Mouse (Mus musculus): ENCODE measurements around the gene Tcp10b. TPM values are rescaled to one million over a fixed set of nuclear protein-coding genes. Genes with fewer than 3 reads are reported as not detected.
"Not testable (repeated sequence)": the region's sequence is repeated elsewhere in the genome, so short reads cannot be mapped to it uniquely, and the experiment has no call there.

Gene Tcp10b
- 0.09 TPM in 1 of 2 replicates, not detected in the other for polyA plus RNA-seq (2015; fragmentation: Nextera tagmentation; extraction: Ambion mirVana)

- H3K4me3 ChIP-seq (ENCODE audit: low read length); H3K36me3 ChIP-seq (ENCODE audit: insufficient read depth, low read length); H3K9me3 ChIP-seq (ENCODE audit: low read length); ATAC-seq (ENCODE audit: low FRiP score, low TSS enrichment); H3K4me2 ChIP-seq (replicated peaks; ENCODE audit: low read depth, low read length); H3K27ac ChIP-seq (ENCODE audit: low read length); H3K27me3 ChIP-seq (ENCODE audit: insufficient read depth, low read length); H3K4me1 ChIP-seq (ENCODE audit: insufficient read depth, low read length); H3K9ac ChIP-seq (replicated peaks; ENCODE audit: low read length): not testable (repeated sequence)
- WGBS, result 95% methylated on average over 4 of the region's 4 CpGs
Measured at GRCm38 (mm10) chr17:13060804-13061203, at the start of gene Tcp10b. Tcp10b (plus strand) TSS chr17:13061104.

GRCm38 (mm10) chr17:13013316-13013715, 47.6 kb upstream of the Tcp10b start:
- peaks cover 10% of the 10 kb centered on the region for H3K4me1 ChIP-seq (ENCODE audit: insufficient read depth, low read length)
- no peak overlapping the region for H3K9ac ChIP-seq (replicated peaks; ENCODE audit: low read length)
- H3K27ac ChIP-seq (ENCODE audit: low read length), result no peak overlapping the region; the same call in 1 of the 2 replicates
- no peaks in the 10 kb centered on the region for H3K9me3 ChIP-seq (ENCODE audit: low read length)
- H3K36me3 ChIP-seq (ENCODE audit: insufficient read depth, low read length), result peaks cover 33% of the 10 kb centered on the region
- H3K27me3 ChIP-seq (ENCODE audit: insufficient read depth, low read length), result no peaks in the 10 kb centered on the region
- 61% methylated on average over 3 of the region's 3 CpGs for WGBS
- no peak overlapping the region for H3K4me2 ChIP-seq (replicated peaks; ENCODE audit: low read depth, low read length)
- no peak overlapping the region for H3K4me3 ChIP-seq (ENCODE audit: low read length)
- ATAC-seq (ENCODE audit: low FRiP score, low TSS enrichment), result no peak

DNA sequence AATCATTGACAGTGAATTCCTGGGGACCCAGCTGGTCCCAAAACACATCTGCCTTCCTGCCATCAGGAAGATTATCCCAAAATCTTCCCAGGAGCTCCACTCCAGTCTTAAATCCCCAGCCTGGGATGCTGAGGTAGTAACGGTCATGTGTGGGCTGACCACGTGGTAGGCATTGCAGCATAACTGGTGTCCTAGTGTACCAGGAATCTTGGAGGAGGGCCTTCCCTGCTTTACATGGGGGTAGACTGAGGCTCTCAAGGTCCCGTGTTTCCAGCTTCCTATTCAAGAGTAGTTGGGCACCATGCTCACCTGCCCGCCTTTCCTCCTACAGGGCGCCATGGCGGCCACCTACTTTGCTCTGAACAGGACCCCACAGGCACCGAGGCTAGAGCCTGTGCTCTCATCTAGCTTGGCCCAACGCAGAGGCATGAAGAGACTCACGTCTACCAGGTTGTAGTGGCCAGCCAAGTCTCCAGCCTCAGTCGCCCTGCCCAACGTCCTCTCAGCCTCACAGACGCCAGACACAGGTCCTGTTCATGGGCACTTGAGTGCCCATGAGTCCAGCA, 24.2 kb upstream of the Tcp10b start:
- 83% methylated on average over 3 of the region's 12 CpGs for WGBS

GRCm38 (mm10) chr17:13043846-13044673, 16.8 kb upstream of the Tcp10b start:
- H3K4me2 ChIP-seq (replicated peaks; ENCODE audit: low read depth, low read length); H3K9ac ChIP-seq (replicated peaks; ENCODE audit: low read length); H3K4me3 ChIP-seq (ENCODE audit: low read length); H3K27me3 ChIP-seq (ENCODE audit: insufficient read depth, low read length); H3K4me1 ChIP-seq (ENCODE audit: insufficient read depth, low read length); H3K9me3 ChIP-seq (ENCODE audit: low read length); H3K36me3 ChIP-seq (ENCODE audit: insufficient read depth, low read length); H3K27ac ChIP-seq (ENCODE audit: low read length): not testable (repeated sequence)
- peak; percentile 74 for ATAC-seq (ENCODE audit: low FRiP score, low TSS enrichment)
- WGBS, result 9% methylated on average over 3 of the region's 4 CpGs

More for the DNA sequence above, 24.2 kb upstream of the Tcp10b start:
- not testable (repeated sequence) for H3K9ac ChIP-seq (replicated peaks; ENCODE audit: low read length); ATAC-seq (ENCODE audit: low FRiP score, low TSS enrichment); H3K4me1 ChIP-seq (ENCODE audit: insufficient read depth, low read length); H3K27me3 ChIP-seq (ENCODE audit: insufficient read depth, low read length); H3K9me3 ChIP-seq (ENCODE audit: low read length); H3K36me3 ChIP-seq (ENCODE audit: insufficient read depth, low read length); H3K4me2 ChIP-seq (replicated peaks; ENCODE audit: low read depth, low read length); H3K4me3 ChIP-seq (ENCODE audit: low read length); H3K27ac ChIP-seq (ENCODE audit: low read length)

DNA sequence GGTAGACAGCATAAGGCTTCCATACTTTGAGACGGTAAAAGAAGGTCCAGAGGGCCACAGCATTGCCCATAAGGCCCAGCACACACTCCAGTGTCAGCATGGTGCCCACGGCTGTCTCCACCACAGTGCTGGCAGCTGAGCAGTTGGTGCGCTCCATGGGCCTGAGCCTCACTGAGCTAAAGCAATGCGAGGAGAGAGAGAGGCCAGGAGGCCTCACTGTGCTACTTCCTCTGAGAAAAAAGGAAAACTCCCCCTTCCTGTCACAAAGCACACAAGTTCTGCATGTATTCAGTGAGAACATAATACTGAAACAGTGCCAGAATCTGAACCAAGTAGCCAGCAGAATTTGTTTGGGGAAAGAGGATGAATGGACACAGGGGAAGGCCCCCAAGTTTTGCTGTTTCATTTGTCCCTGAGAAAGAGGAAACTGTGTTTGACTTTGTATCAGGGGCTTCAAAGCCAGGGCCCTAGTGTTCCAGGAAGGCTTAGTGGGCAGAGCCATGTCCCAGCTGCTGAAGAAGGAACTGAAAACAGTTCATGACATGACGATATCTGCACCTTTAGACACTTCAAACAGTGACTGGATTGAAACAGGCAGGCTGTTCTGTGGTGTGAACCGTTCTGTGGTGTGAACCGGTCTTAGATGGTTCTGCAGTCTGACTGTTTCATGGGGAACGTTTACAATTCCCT, 8.6 kb upstream of the Tcp10b start, which contains the start of gene Gpr31b:
TSS of gene Gpr31b (minus strand) at position 173 of the 690 bp plus-strand sequence.
- not testable (repeated sequence) for H3K27me3 ChIP-seq (ENCODE audit: insufficient read depth, low read length); H3K4me2 ChIP-seq (replicated peaks; ENCODE audit: low read depth, low read length); H3K27ac ChIP-seq (ENCODE audit: low read length); H3K9me3 ChIP-seq (ENCODE audit: low read length); H3K9ac ChIP-seq (replicated peaks; ENCODE audit: low read length); H3K36me3 ChIP-seq (ENCODE audit: insufficient read depth, low read length); H3K4me3 ChIP-seq (ENCODE audit: low read length); ATAC-seq (ENCODE audit: low FRiP score, low TSS enrichment); H3K4me1 ChIP-seq (ENCODE audit: insufficient read depth, low read length)
- 86% methylated on average over 1 of the region's 8 CpGs for WGBS

- H3K9ac ChIP-seq (replicated peaks; ENCODE audit: low read length); H3K4me3 ChIP-seq (ENCODE audit: low read length); H3K9me3 ChIP-seq (ENCODE audit: low read length); H3K4me2 ChIP-seq (replicated peaks; ENCODE audit: low read depth, low read length); H3K36me3 ChIP-seq (ENCODE audit: insufficient read depth, low read length); H3K4me1 ChIP-seq (ENCODE audit: insufficient read depth, low read length); H3K27ac ChIP-seq (ENCODE audit: low read length); ATAC-seq (ENCODE audit: low FRiP score, low TSS enrichment); H3K27me3 ChIP-seq (ENCODE audit: insufficient read depth, low read length): not testable (repeated sequence)
- 94% methylated on average over 2 of the region's 7 CpGs for WGBS
Measured at GRCm38 (mm10) chr17:13062882-13063281, 2.0 kb downstream of the Tcp10b start.

GRCm38 (mm10) chr17:13067864-13068385, 7.0 kb downstream of the Tcp10b start:
- peak; percentile 46 for ATAC-seq (ENCODE audit: low FRiP score, low TSS enrichment)
- H3K9ac ChIP-seq (replicated peaks; ENCODE audit: low read length); H3K27me3 ChIP-seq (ENCODE audit: insufficient read depth, low read length); H3K27ac ChIP-seq (ENCODE audit: low read length); H3K9me3 ChIP-seq (ENCODE audit: low read length); H3K4me2 ChIP-seq (replicated peaks; ENCODE audit: low read depth, low read length); H3K4me3 ChIP-seq (ENCODE audit: low read length); H3K4me1 ChIP-seq (ENCODE audit: insufficient read depth, low read length); H3K36me3 ChIP-seq (ENCODE audit: insufficient read depth, low read length): not testable (repeated sequence)
- no CpG with 5 or more reads among the region's 4 CpGs for WGBS

- not testable (repeated sequence) for H3K9ac ChIP-seq (replicated peaks; ENCODE audit: low read length); H3K36me3 ChIP-seq (ENCODE audit: insufficient read depth, low read length); H3K4me3 ChIP-seq (ENCODE audit: low read length); ATAC-seq (ENCODE audit: low FRiP score, low TSS enrichment); H3K27ac ChIP-seq (ENCODE audit: low read length); H3K27me3 ChIP-seq (ENCODE audit: insufficient read depth, low read length); H3K4me1 ChIP-seq (ENCODE audit: insufficient read depth, low read length); H3K9me3 ChIP-seq (ENCODE audit: low read length); H3K4me2 ChIP-seq (replicated peaks; ENCODE audit: low read depth, low read length)
- WGBS, result 44% methylated on average over 2 of the region's 5 CpGs
Measured at GRCm38 (mm10) chr17:13069227-13069626, 8.3 kb downstream of the Tcp10b start.

DNA sequence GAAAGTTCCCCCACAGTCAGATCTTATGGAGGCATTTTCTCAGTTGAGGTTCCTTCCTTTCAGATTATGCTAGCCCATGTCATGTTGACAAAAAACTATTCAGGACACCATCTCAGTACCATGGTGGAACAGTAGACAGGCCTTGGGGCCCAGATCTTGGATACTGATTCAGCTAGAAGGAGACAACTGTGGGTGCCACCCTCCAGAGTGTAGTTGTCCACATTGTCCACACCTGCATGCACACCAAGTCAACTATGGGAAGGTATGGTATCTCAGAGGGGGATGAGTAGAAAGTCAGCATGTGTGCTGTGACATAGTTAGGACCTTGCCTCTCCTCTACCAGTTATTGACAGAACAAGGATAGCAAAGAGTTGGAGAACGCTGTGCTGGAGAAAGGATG, 30.6 kb downstream of the Tcp10b start:
- H3K9ac ChIP-seq (replicated peaks; ENCODE audit: low read length); H3K4me1 ChIP-seq (ENCODE audit: insufficient read depth, low read length); H3K9me3 ChIP-seq (ENCODE audit: low read length); H3K4me3 ChIP-seq (ENCODE audit: low read length); ATAC-seq (ENCODE audit: low FRiP score, low TSS enrichment); H3K27ac ChIP-seq (ENCODE audit: low read length); H3K36me3 ChIP-seq (ENCODE audit: insufficient read depth, low read length); H3K4me2 ChIP-seq (replicated peaks; ENCODE audit: low read depth, low read length); H3K27me3 ChIP-seq (ENCODE audit: insufficient read depth, low read length): not testable (repeated sequence)
- no CpG with 5 or more reads among the region's 1 CpGs for WGBS
